Mouse (Mus musculus) spleen, postnatal 14 days (tissue): Measurements from ENCODE around the gene Polr2e.
"Not testable (repeated sequence)": the region's sequence is repeated elsewhere in the genome, so short reads cannot be mapped to it uniquely, and the experiment has no call there.

Source experiments
- DNase-seq, 2 experiments: peaks; one replicate each; pipeline ENCODE4 v3.0.0; 2021 to 2022; ENCODE audit warnings: low spot score in 2 of 2

The Polr2e gene

DNA sequence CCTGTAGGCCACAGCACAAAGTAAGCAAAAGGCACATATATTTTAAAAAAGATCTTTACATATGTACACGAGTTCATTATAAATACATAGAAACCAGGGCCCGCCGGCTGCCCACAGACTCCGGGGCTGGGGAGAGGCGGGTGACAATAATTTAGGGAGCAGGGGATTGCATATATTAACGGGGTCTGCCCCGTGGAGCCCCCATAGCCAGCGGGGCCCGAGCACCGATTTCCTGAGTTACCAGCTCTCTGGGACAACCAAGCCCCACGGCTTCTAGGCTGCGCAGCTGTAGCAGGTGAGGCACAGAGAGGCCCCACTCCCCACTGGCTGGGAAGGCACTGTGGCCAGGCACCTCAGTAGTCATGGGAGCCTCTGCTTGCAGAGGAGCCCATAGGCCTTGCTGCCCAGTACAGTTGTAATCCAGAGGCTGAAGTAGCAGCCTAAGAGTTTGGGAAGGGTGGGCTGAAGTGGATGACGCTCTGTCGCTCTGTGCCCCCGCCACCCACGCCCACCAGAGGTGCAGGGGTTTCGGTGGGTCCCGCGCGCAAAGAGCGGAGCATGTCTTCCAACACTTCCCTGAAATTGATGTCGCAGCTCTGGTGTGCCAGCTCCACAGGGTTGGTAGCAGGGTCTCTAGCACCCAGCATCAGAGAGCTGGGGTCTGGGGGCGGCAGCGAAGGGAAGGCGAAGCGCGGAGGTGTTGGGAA lies 17.5 kb upstream of the Polr2e start:
- DNase-seq = no peak

DNA sequence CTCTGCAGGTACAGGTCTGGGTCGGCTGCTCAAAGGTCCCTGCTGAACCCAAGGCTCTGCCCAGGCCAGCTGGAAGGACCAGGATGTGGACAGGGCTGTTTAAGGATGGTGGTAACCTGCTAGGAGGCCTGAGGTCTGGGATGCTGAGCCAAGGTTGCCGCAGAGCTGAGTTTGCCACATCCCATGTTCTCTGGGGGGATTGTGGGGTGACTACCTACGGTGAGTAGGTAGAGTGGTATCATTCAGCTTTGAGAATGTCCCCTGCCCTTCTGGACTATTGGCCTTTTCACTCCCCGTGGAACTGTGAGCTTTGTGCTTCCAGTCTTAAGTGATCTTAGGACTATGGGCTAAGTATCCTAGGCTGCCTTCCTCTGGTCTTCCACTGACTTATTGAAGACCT lies 16.9 kb upstream of the Polr2e start:
- no peak for DNase-seq

DNA sequence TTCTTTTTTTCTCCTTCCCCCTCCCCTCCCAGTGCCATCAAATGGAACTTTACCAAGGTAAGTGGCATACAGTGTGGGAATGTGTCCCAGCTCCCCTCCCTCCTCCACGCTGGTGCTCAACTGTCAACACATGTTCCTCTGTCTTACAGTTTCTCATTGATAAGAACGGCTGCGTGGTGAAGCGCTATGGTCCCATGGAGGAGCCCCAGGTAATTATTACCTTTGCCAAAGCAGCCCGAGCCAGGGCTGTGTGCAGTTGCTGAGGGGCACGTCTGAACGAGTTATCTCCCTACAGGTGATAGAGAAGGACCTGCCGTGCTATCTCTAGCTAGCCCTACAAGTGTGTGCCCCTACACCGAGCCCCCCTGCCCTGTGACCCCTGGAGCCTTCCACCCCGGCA lies 16.3 kb upstream of the Polr2e start:
- DNase-seq = no peak

- DNase-seq = no peak
Measured at GRCm38 (mm10) chr10:80055364-80055763, 15.8 kb upstream of the Polr2e start.

- DNase-seq = not testable (repeated sequence)
Measured at GRCm38 (mm10) chr10:80054911-80055310, 15.3 kb upstream of the Polr2e start.

DNA sequence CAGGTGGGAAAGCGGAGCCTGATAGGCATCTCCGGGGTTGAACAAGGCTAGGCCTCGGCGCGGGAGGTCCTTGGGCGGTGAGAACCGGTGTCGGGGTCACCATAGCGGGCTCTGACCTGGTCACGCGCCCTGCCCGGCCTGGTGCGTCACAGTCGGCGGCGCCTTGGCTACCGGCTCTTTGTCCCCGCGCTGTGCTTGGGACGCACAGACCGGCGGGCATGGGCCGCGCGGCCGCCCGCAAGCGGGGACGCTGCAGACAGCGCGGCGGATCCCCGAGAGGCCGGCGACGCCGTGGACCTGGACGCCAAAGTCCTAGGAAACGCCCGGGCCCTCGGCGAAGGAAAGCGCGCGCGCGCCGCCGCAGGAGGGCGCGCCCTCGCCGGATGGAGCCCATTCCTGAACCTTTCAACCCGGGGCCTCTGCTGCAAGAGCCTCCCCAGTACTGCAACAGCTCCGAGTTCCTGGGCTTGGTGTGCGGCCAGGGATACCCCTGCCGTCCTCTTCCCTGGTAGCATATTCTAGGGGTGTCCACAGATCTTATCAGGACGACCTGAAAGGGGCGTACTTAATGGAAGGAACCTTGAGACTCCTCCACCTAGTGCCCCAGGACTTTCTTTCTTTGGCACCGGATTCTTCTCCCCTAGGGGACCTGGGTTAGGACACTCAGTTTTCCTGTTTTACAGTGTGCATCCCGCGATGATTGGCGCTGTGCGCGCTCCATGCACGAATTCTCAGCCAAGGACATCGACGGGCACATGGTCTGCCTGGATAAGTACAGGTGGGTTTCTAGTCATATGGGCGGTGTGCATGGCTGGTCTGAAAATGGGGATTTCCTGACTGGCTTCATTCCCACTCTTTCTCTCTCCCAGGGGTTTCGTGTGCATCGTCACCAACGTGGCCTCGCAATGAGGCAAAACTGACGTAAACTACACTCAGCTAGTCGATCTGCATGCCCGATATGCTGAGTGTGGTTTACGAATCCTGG lies 14.5 kb upstream of the Polr2e start:
- peak; percentile 55 to 58 for DNase-seq

- peak; percentile 99 for DNase-seq
Measured at GRCm38 (mm10) chr10:80053259-80053780, 13.7 kb upstream of the Polr2e start.

- DNase-seq = no peak
Measured at GRCm38 (mm10) chr10:80052374-80052764, 12.8 kb upstream of the Polr2e start.

DNA sequence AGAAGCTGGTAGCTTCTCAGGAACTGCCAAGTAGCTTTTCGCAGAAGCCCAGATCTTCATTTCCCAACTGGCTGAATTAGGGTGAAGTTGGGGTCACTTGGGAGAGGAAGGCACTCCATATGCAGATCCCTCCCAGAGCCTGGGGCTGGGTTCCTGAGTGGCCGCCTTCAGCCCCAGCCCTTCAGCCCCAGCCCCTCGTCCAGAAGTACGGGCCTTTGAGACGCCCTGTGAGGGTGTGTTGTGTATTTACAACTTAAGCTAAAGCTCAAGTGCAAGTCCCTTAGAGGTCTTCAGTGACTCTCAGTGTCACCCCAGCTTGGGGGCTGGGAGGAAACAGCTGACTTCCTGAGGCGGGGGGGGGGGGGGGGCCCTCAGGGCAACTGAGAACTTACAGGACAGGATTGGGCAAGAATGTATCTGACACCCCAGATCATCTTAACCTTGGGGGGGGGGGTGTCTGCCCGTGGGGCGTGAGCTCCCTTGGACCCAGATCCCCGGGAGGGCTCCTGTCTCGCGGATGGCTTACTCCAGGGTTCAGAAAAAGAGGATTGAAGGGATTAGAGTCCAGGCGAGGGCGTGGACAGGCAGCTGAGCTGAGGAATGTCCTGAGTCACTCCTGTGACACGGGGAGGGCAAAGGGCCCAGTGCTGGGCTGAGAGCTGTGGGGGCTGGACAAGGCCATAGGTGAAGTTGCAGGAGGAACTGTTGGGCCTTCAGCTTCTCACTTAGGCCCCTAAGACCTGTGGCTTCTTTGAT lies 12.2 kb upstream of the Polr2e start:
- DNase-seq = no peak

DNA sequence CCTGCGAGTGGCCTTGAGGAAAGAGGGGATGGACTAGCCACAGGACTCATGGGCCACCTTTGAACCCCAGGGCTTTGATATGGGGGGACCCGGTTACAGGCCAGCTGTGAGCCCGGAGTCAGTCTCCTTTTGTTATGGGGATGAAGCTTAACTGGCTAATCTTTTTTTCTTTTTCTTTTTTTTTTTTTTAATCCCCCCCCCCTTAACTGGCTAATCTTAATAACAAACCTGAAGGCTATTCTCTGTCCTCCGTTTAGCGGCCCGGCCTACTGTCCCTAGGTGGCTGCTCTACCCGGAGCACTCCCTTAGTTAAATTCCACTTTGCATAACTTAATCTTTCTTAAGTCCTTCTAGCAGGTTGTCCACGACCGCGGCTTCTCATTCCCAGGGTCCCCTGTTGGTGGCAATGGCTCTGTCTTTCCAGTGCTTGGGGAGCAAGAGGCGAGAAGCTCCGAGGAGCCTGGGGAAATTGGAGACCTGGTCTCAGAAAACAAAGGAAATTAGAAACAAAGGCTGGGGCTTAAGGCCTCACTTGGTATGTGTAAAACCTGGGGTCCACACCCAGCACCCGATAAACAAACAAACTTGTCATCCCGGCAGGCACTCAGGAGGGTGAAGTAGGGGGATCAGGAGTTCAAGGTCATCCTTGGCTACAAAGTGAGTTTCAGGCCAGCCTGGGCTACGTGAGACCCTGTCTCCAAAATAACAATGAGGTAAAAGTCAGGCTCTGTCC lies 11.5 kb upstream of the Polr2e start:
- DNase-seq = no peak

- DNase-seq = no peak
Measured at GRCm38 (mm10) chr10:80050244-80050643, 10.6 kb upstream of the Polr2e start.

GRCm38 (mm10) chr10:80048834-80049233 lies 9.2 kb upstream of the Polr2e start:
- DNase-seq = no peak

GRCm38 (mm10) chr10:80048396-80048795 lies 8.8 kb upstream of the Polr2e start:
- DNase-seq = no peak

- no peak for DNase-seq
Measured at GRCm38 (mm10) chr10:80047041-80047565, 7.5 kb upstream of the Polr2e start, which contains the start of gene Gpx4. Gene Gpx4, plus strand, starts transcription at chr10:80047166.

DNA sequence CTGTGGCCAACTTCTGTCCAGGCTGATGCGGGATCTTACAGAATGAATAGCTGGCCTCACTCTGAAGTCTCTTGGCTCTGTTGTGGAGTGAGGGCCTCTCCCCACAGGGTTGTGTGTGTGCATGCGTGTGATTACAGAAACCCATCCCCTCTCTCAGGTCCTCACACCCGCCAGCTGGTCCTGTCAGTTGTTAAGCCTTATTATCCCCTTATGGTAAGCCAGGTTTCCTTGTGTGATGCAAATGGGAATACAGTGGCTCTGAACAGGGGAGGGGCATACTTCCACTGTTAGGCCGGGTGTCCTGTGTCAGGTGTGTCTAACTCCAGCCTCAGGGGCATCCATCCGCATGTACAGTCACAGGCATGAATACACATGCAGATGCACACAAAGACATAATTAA lies 6.2 kb upstream of the Polr2e start:
- no peak for DNase-seq

- DNase-seq = not testable (repeated sequence)
Measured at GRCm38 (mm10) chr10:80045364-80045763, 5.8 kb upstream of the Polr2e start.

DNA sequence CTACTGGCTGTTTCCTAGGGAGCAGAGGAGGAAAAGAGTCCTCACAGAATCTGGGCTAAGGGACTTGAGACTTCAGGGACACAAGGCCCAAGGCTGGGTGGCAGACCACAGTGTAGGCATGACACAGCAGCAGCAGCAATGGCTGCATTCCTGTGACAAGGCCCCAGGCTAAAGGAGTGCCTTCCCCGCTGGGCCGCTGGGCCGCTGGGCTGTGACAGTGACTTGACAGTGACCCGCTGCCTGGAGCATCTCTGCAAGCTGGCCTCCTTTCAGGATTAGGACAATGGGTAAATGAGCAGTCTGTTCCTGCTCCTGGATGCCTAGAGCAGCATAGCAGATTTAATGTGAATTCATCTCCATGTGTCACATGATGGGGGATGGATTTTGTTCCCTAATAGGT lies 4.5 kb upstream of the Polr2e start:
- DNase-seq = no peak

DNA sequence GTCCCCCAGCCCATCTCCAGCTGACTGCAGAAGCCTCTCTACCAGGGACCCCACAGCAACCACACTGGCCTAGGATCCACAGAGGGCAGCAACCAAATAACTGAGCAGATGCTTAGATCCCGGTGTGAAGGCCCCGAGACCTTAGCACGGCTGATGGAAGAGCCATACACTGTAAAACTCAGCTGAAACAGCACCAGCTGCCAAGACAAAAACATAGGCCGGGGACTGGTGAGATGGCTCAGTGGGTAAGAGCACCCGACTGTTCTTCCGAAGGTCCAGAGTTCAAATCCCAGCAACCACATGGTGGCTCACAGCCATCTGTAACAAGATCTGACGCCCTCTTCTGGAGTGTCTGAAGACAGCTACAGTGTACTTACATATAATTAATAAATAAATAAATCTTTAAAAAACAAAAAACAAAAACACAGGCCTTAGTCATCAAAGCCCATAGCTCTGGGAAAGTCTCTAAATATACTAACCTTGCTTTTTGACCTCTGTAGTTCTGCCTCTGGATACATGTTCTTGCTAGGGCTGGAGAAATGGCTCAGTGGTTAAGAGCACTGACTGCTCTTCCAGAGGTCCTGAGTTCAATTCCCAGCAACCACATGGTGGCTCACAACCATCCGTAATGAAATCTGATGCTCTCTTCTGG lies 1.9 kb upstream of the Polr2e start:
- not testable (repeated sequence) for DNase-seq

DNA sequence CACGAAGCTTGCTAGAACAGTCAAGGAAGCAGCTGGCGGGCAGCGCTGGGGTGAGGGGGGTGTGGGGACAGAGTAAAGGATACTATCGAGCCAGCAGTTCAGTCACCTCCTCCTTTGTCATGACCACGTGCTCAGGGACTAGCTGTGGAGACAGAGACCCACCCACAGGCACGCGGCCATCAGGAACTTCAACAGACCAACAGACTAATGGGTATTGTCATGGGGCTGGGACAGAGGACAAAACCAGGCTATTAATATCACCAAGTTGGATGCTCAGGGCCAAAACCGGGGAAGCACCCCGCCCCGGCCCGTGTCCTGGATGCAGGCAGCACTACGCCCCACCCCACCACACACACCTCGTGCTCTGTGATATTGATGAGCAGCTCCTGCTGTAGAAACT lies 2.8 kb downstream of the Polr2e start:
- no peak for DNase-seq

- no peak for DNase-seq
Measured at GRCm38 (mm10) chr10:80035686-80036085, 3.9 kb downstream of the Polr2e start.
